Mouse (Mus musculus) midbrain, postnatal 0 days (tissue): Measurements from ENCODE around the gene Trpm8. TPM values are rescaled to one million over a fixed set of nuclear protein-coding genes. Genes with fewer than 3 reads are reported as not detected.
A peak's percentile ranks its signal among the peaks of the same experiment; 100 is the strongest.

Experiments used
- ATAC-seq: fragments of 200-750 bp; cut with Nextera tagmentation; 2 replicates; pipeline ENCODE4 v1.8.0; 2017; ENCODE audit warnings: moderate number of reproducible peaks, mild to moderate bottlenecking, moderate TSS enrichment, moderate library complexity; ENCODE audit not compliant: low FRiP score
- DNase-seq: peaks from one replicate; pipeline ENCODE4 v3.0.0-alpha.2; 2015; ENCODE audit warnings: low spot score
- H3K27ac ChIP-seq: fragments of 300-500 bp; sonication (generic); 2 replicates; pipeline ENCODE4 v1.5.1; 2014; ENCODE audit warnings: low read depth, mild to moderate bottlenecking, low read length, mixed read lengths
- H3K27me3 ChIP-seq: fragments of 300-500 bp; sonication (generic); 2 replicates; pipeline ENCODE4 v1.6.1; 2014; ENCODE audit warnings: low read length, control low read depth, mixed read lengths; ENCODE audit not compliant: insufficient read depth
- H3K36me3 ChIP-seq: fragments of 300-500 bp; sonication (generic); 2 replicates; pipeline ENCODE4 v1.6.1; 2014; ENCODE audit warnings: low read length, control low read depth, mixed read lengths; ENCODE audit not compliant: insufficient read depth
- H3K4me1 ChIP-seq: fragments of 300-500 bp; sonication (generic); 2 replicates; pipeline ENCODE4 v1.6.1; 2014; ENCODE audit warnings: mild to moderate bottlenecking, control low read depth, antibody characterized with exemption, low read length, mixed read lengths; ENCODE audit not compliant: insufficient read depth
- H3K4me2 ChIP-seq: fragments of 300-500 bp; sonication (generic); 2 replicates; pipeline ENCODE4 v1.6.1; 2014; ENCODE audit warnings: low read depth, mild to moderate bottlenecking, low read length, mixed read lengths; ENCODE audit not compliant: poor library complexity, severe bottlenecking
- H3K4me3 ChIP-seq: fragments of 300-500 bp; sonication (generic); 2 replicates; pipeline ENCODE4 v1.5.1; 2014; ENCODE audit warnings: low read depth, mild to moderate bottlenecking, low read length, moderate library complexity
- H3K9ac ChIP-seq: fragments of 300-500 bp; sonication (generic); replicated peaks from 2 replicates; pipeline ENCODE4 v1.6.1; 2014; ENCODE audit warnings: mild to moderate bottlenecking, low read length, moderate library complexity, mixed read lengths; ENCODE audit not compliant: poor library complexity, severe bottlenecking
- H3K9me3 ChIP-seq: fragments of 300-500 bp; sonication (generic); 2 replicates; pipeline ENCODE4 v1.6.1; 2016; ENCODE audit warnings: low read length, control low read depth
- CTCF ChIP-seq: IDR thresholded peaks from 2 replicates; pipeline ENCODE4 v1.5.1; 2016; ENCODE audit warnings: antibody characterized with exemption, mild to moderate bottlenecking
- WGBS: fragments of 180-500 bp; shearing (Covaris S2); extraction: QIAGEN DNeasy Blood & Tissue Kit; methylation state at CpG from one replicate; pipeline ENCODE4 v1.1.7; 2014; 5-methylcytosine and 5-hydroxymethylcytosine counted together
- polyA plus RNA-seq: library from polyadenylated mRNA; unstranded; fragments of >200 nt; fragmentation: Nextera tagmentation; extraction: Ambion mirVana; gene quantifications from 2 replicates; pipeline ENCODE4 v1.2.1, GENCODE M21; 2015
- total RNA-seq: library from RNA; depleted of rRNA; stranded (reverse); fragments of >200 nt; gene quantifications from 2 replicates; pipeline ENCODE4 v1.2.3, GENCODE M21; 2014

Trpm8 gene
- total and polyA plus RNA-seq, 2 experiments from 2014 or later: 0.21 to 1.2 TPM

- H3K4me3 ChIP-seq: no peak overlapping the region
- peaks cover 67% of the 10 kb centered on the region for H3K36me3 ChIP-seq
- no peak overlapping the region for H3K4me2 ChIP-seq
- H3K4me1 ChIP-seq: no peaks in the 10 kb centered on the region
- peaks cover 31% of the 10 kb centered on the region for H3K9me3 ChIP-seq
- ATAC-seq: no peak
- no peaks in the 10 kb centered on the region for H3K27me3 ChIP-seq
- 83% methylated on average over 10 of the region's 10 CpGs for WGBS
- no peak for DNase-seq
- TF ChIP-seq CTCF: no peak
- no peak overlapping the region for H3K9ac ChIP-seq
- no peak overlapping the region for H3K27ac ChIP-seq
Measured at GRCm38 (mm10) chr1:88260604-88261377, 16.7 kb upstream of the Trpm8 start.

DNA sequence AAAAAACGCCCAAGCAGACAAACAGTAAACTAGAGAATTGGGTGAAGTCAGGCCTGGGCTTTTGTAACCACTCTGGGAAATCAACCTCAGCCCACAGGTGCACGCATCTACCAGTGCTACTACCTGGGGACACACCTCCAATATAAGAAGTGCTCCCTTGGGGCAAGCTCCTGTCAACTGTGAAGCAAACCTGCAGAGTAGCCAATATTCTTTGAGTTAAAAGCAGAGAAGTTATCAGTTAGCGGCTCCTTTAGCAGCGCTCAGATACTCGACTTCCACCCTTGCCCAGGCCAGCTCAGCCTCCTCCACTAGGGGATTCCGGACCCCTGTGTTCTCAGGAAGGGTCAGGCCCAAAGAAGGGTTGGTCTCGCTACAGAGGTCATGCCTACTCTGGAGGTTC, 15.8 kb upstream of the Trpm8 start:
- TF ChIP-seq CTCF: no peak
- H3K27ac ChIP-seq: no peak overlapping the region
- WGBS: 90% methylated on average over 7 of the region's 7 CpGs
- no peak overlapping the region for H3K4me3 ChIP-seq
- no peak for DNase-seq
- H3K9ac ChIP-seq: no peak overlapping the region
- no peaks in the 10 kb centered on the region for H3K27me3 ChIP-seq
- no peaks in the 10 kb centered on the region for H3K4me1 ChIP-seq
- H3K9me3 ChIP-seq: peaks cover 22% of the 10 kb centered on the region
- no peak for ATAC-seq
- no peak overlapping the region for H3K4me2 ChIP-seq
- peaks cover 76% of the 10 kb centered on the region for H3K36me3 ChIP-seq

DNA sequence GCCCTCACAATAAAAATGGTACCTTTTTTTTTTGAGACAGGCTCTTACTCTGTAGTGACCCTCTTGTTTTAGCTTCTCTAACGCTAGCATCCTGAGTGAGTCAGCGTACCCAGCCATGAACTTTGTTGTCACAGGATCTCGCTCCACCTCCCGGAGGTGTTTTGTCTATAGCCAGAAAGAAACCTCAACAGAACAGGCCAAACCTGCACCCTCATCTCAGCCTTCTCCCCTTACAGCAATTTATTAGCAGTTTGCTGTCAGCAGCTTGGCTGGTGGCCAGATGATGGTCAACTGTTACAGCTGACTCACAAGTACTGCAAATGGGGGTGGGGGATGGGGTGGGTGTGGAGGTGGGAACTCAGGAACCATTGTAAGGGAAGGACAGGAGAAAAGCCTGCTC, 15.2 kb upstream of the Trpm8 start:
- H3K4me2 ChIP-seq: no peak overlapping the region
- H3K27ac ChIP-seq: no peak overlapping the region
- H3K4me1 ChIP-seq: no peaks in the 10 kb centered on the region
- DNase-seq (peak; percentile 81), ATAC-seq (no peak)
- H3K4me3 ChIP-seq: no peak overlapping the region
- 88% methylated on average over 4 of the region's 4 CpGs for WGBS
- peaks cover 81% of the 10 kb centered on the region for H3K36me3 ChIP-seq
- no peak; the same call in 1 of the 2 replicates for TF ChIP-seq CTCF
- H3K9me3 ChIP-seq: peaks cover 16% of the 10 kb centered on the region
- no peak overlapping the region for H3K9ac ChIP-seq
- H3K27me3 ChIP-seq: no peaks in the 10 kb centered on the region

- no peak overlapping the region for H3K4me3 ChIP-seq
- no peaks in the 10 kb centered on the region for H3K4me1 ChIP-seq
- H3K9ac ChIP-seq: no peak overlapping the region
- H3K4me2 ChIP-seq: no peak overlapping the region
- H3K9me3 ChIP-seq: peaks cover 12% of the 10 kb centered on the region
- TF ChIP-seq CTCF: no peak
- ATAC-seq (no peak), DNase-seq (no peak)
- WGBS: 77% methylated on average over 6 of the region's 6 CpGs
- H3K36me3 ChIP-seq: peaks cover 88% of the 10 kb centered on the region
- H3K27ac ChIP-seq: no peak overlapping the region
- no peaks in the 10 kb centered on the region for H3K27me3 ChIP-seq
Measured at GRCm38 (mm10) chr1:88262961-88263360, 14.5 kb upstream of the Trpm8 start.

- peaks cover 7% of the 10 kb centered on the region; the same call in 1 of the 2 replicates for H3K9me3 ChIP-seq
- no peak overlapping the region for H3K4me2 ChIP-seq
- DNase-seq (no peak), ATAC-seq (no peak)
- 92% methylated on average over 5 of the region's 5 CpGs for WGBS
- H3K4me3 ChIP-seq: no peak overlapping the region
- H3K9ac ChIP-seq: no peak overlapping the region
- no peaks in the 10 kb centered on the region for H3K4me1 ChIP-seq
- no peak overlapping the region for H3K27ac ChIP-seq
- H3K27me3 ChIP-seq: no peaks in the 10 kb centered on the region
- H3K36me3 ChIP-seq: peaks cover 97% of the 10 kb centered on the region
- TF ChIP-seq CTCF: no peak
Measured at GRCm38 (mm10) chr1:88263778-88264177, 13.7 kb upstream of the Trpm8 start.

DNA sequence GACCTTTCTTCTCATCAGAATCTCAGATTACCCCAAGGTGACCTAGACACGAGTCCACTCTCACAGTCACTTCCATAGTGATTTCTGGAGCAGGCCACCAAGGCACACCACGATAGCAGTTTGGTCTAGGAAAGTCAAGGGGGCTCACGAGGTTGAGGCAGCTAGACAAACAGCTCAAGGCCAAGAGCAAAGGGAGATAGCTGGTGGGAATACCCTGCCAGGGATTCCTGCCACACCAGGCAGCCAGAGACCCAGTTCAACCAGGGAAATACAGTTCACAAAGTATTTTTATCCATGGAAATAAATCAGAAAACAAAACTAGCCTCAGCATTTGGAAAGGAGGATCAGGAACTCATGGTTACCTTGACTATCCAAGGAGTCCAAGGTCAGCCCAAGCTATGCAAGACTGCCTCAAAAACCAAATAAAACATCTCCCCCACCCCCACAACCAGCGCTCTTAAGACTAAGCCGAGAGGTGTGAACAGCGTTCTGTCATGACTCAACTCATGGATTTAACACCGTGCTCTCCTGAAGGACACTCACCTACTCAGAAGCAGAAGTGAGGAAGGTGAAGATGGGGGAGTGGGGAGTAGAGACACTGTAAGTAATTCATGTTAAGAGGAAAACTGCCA, 13.1 kb upstream of the Trpm8 start:
- Histone ChIP-seq H3K9me3 (peaks cover 5% of the 10 kb centered on the region; the same call in 1 of the 2 replicates), H3K4me1 (no peaks in the 10 kb centered on the region), H3K9ac (no peak overlapping the region), H3K27ac (no peak overlapping the region), H3K4me3 (no peak overlapping the region), H3K27me3 (no peaks in the 10 kb centered on the region), H3K36me3 (peaks cover 100% of the 10 kb centered on the region), H3K4me2 (no peak overlapping the region)
- TF ChIP-seq CTCF: no peak
- DNase-seq: no peak
- WGBS: 92% methylated on average over 7 of the region's 7 CpGs
- no peak for ATAC-seq
